Mouse (Mus musculus): ENCODE data around the gene Mrpl18.
"Not testable (repeated sequence)": the region's sequence is repeated elsewhere in the genome, so short reads cannot be mapped to it uniquely, and the experiment has no call there.

The Mrpl18 gene

GRCm38 (mm10) chr17:12909361-12910280 lies 6.5 kb downstream of the Mrpl18 start, which contains the start of gene Pnldc1:
Gene Pnldc1, minus strand, starts transcription at chr17:12910230.
- no peak for DNase-seq (ENCODE audit: low read depth)

DNA sequence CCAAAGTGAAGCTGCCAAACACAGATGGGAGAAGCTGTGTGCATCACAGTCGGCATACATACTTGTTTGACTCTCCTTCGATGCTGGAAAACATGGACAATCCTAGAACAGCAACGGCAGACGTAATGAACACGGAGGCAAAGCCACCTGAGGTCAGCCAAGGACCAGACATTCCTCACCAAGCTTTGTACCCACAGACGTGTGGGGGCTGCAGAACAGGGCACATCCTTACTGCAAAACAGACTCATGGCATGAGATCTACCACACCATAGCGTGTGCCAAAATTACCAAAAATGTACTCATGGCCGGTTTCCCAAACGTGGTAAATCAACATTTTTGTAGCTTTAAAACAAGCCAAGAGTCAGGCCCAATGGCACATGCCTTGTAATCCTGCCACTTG lies 9.7 kb downstream of the Mrpl18 start:
- DNase-seq (ENCODE audit: low read depth): no peak

- DNase-seq (ENCODE audit: low read depth): no peak
Measured at GRCm38 (mm10) chr17:12905810-12906209, 10.3 kb downstream of the Mrpl18 start.

DNA sequence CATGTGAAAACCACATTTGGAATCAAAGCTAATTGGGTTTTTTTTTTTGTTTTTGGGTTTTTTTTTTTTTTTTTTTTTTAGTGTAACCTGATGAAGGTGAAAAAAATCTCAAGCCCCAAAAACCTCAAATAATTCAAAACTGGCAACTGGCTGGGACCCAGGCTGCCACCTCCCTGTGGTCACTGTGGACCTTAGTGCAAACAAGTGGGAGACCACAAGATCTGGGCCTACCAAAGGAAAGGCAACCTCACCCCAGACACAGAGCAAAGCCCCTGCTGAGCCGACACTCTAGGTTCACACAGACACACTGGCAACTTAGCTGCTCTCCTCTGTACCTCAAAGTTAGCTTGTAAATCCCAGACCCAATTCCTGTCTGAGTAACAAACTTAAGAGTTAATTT lies 11.8 kb downstream of the Mrpl18 start:
- DNase-seq (ENCODE audit: low read depth): peak; percentile 66

GRCm38 (mm10) chr17:12903372-12904333 lies 12.5 kb downstream of the Mrpl18 start:
- no peak for DNase-seq (ENCODE audit: low read depth)

GRCm38 (mm10) chr17:12902291-12902690 lies 13.9 kb downstream of the Mrpl18 start:
- DNase-seq (ENCODE audit: low read depth): no peak

DNA sequence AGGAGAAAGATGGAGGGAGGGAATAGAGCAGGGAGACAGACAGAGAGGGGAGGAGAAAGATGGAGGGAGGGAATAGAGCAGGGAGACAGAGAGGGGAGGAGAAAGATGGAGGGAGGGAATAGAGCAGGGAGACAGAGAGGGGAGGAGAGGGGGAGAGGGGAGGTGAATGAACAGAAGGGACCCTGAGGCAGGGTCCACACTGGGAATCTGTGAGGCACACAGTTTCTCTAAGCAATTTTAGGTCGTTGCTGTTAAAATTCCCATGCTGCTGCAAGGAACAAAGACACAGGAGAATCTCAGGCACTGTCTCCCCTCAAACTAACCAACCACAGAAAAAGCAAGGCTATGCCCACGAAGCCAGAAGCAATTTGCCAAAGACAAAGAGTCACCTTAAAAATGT lies 17.5 kb downstream of the Mrpl18 start:
- DNase-seq (ENCODE audit: low read depth): not testable (repeated sequence)

DNA sequence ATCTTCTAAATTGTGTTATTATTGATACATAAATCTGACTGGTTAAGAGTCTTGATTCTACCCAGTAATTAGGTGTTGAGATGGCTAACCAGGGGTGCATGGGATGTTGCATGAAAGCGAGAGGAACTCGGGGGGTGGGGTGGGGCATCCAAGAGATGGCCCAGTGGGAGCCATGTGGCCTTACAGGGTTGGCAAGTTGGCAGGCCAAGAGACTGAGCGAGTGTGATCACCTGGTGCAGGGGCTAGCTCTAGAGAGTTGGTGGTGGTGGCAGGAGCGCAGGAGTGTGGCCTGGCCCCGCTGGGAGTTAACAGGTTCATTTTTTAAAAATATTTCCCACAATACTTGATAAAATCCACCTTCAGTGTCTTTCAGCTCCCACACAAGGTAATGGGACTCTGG lies 18.5 kb downstream of the Mrpl18 start:
- DNase-seq (ENCODE audit: low read depth): no peak

DNA sequence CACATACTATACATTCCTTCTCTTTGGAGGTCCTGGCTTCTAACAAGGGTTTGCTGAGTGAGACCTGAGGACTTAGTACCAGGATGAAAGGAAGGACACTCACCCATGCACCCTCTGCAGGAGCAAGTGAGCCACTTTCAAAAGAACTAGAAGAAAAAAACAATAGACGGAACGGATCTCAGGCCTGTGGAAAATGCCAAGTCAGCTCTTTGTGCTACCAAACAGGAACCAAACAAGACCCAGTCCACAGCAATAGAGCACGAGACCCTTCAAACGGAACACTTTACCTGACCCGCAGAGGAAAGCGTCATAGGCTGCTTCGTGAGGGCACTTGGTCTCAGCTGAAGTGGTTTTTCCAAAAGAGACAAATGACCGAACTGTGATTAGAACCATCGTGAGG lies 24.1 kb downstream of the Mrpl18 start:
- DNase-seq (ENCODE audit: low read depth): no peak

- no peak for DNase-seq (ENCODE audit: low read depth)
Measured at GRCm38 (mm10) chr17:12891054-12891453, 25.1 kb downstream of the Mrpl18 start.

GRCm38 (mm10) chr17:12887021-12887775 lies 28.9 kb downstream of the Mrpl18 start:
- DNase-seq (ENCODE audit: low read depth): no peak

DNA sequence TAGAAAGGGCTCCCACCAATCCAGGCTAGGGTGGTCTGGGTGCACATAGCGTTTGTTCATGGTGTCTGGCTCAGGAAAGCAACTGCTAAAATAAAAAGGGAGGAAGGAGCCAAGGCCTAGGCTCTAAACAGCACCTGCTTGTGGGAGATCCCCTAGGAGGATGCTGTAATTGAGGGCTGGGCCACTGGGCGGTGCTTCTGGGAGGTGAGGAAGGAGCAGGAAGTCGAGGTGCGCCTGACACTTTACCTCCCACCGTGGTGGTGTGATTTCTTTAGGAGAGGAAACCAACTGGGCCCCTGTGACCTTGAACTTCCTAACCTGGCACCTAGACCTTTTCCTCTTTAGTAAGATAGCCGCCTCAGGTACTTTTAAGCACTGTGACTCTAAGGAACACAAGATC lies 29.5 kb downstream of the Mrpl18 start:
- no peak for DNase-seq (ENCODE audit: low read depth)

DNA sequence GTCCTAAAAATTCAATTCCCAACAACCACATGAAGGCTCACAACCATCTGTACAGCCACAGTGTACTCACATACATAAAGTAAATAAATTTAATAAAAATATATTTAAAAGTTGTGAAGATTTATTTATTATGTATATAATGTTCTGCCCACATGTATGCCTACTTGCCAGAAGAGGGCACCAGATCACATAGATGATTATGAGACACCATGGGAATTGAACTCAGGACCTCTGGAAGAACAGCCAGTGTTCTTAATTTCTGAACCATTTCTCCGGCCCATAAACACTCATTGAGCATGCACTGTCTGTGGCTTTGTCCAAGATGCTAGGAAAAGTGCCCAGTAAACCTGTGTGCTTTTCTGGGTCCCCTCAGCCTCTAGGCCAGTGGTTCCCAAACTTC lies 34.9 kb downstream of the Mrpl18 start:
- DNase-seq (ENCODE audit: low read depth): peak; percentile 59

DNA sequence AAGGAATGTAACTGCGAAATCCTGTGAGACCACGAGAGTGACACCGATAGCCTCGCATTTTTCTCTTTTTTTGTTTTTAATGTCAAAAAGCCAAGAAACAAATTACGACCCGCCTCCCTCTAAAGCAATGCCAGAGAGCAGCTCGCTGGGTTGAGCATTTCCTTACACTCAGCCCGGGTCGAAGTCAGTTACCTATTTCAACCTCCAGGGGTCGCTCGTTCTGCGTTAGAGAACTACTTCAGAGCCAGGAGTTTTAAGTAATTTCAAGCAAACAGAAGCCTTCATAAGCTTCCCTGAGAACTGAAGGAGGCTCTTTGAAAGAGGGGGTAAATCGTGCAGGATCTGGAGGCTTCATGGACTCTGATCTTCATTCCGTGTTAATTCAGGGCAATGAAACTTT lies 36.0 kb downstream of the Mrpl18 start:
- peak; percentile 88 for DNase-seq (ENCODE audit: low read depth)

- DNase-seq (ENCODE audit: low read depth): no peak
Measured at GRCm38 (mm10) chr17:12875734-12876133, 40.4 kb downstream of the Mrpl18 start, which contains the start of gene Mrgprh. Gene Mrgprh, plus strand, starts transcription at chr17:12876034.

DNA sequence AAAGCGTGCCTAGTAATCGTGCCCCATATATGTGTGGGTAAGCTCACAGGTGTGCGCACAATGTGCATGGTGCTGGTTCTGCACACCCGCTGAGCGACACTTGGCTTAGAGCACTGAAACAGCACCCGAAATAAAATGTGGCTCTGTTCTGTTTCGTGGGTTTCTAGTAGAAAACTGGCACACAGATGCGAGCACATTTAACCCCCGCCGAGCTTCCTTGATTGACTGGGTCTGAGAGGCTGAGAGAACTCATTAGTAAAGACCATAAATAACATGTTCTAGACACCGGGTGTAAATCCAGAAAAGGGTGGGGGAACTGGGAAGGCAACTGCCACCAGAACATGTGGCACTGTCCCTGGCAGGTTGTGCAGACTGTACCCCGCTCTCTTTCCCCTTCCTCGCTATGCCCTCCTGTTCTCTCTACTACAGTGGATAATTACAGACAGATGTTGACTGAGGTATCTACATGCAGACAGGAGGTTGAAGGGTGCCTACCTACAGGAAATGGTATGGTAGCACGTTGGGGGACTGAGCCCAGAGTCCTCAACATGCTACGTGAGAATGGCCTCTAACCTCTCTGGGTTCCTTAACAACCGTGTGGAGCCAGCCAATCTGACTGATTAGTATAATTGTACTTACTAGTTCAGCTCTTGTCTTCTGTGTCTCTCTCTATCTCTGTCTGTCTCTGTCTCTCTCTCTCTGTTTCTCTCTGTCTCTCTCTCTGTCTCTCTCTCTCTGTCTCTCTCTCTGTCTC lies 43.7 kb downstream of the Mrpl18 start:
- DNase-seq (ENCODE audit: low read depth): no peak

- DNase-seq (ENCODE audit: low read depth): no peak
Measured at GRCm38 (mm10) chr17:12868640-12869039, 47.5 kb downstream of the Mrpl18 start.

- DNase-seq (ENCODE audit: low read depth): no peak
Measured at GRCm38 (mm10) chr17:12868043-12868442, 48.1 kb downstream of the Mrpl18 start, which contains the start of gene Mas1. Gene Mas1, minus strand, starts transcription at chr17:12868143.

DNA sequence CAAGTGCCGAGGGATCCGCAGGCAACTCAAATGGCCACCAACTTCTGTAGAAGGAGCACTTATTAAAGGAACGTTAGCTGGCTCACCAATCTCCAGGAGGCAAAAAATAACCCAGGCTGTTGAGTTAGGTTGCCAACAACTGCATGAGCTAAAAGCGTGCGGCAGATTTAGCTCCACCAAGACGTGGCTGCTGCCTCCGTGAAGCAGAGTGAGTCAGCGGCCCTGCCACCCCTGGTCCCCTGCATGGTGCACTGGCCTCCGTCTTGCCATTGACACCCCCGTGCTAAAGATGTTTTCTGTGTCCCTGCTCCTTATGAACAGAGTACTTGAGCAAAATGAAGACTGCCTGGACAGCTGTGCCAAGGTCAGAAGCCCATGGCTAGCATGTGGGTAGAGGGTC lies 49.3 kb downstream of the Mrpl18 start:
- no peak for DNase-seq (ENCODE audit: low read depth)

DNA sequence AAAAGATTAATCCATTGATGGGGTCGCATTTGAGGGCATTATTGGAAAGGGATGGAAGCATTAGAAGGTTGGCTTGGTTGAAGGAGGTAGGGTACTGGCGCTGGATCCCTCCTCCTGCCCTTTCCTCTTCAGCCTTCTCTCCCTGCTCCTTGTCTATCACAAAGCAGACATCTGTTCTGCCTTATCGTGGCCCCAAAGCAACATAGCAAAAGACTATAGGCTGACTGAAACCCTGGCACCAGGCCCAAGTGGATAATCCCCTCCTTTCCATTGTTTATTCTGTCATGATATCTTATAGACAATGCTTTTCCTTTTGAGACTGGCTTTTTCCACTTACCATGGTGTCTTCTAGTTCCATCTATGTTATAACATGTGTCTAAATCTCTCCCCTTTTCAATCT lies 50.7 kb downstream of the Mrpl18 start:
- no peak for DNase-seq (ENCODE audit: low read depth)

DNA sequence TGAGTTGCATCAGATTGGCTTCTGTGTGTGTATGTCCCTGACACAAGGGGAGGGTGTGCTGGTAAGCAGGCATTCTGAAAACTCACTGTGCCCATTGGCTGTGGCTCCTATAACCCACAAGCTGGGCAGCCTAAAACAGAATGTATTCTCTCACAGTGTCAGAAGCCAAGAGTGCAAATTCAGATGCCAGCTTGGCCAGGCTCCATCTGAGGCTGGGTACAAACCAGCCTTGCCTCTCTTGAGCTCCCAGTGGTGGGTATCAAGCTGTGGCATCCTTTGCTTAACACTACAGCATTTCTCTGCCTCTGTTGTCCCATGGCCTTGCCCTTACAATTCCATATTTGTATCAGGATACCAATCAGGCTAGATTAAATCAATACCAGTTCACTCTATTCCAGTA lies 52.0 kb downstream of the Mrpl18 start:
- DNase-seq (ENCODE audit: low read depth): no peak

All from 416B (cell line).